Mouse (Mus musculus): ENCODE data around the gene Chst5. TPM values are rescaled to one million over a fixed set of nuclear protein-coding genes. Genes with fewer than 3 reads are reported as not detected.

Gene Chst5
- total RNA-seq, 2 experiments from 2014 or later, result 0.67 to 0.86 TPM

Other genes with a start within 250 kb of the Chst5 start
- gene Ctrb1, start 219.4 kb downstream of the Chst5 start, total RNA-seq (2021), result not detected
- 10 to 100 TPM; 46.6 to 48.1 TPM for gene Bcar1, start 166.6 kb downstream of the Chst5 start, total RNA-seq (2021)
- 10 to 100 TPM; 90.6 to 94.9 TPM for gene Cfdp1, start 56.2 kb downstream of the Chst5 start, total RNA-seq (2021)
- 1 to 10 TPM; 2.6 to 3.1 TPM for gene Tmem170, start 33.7 kb downstream of the Chst5 start, total RNA-seq (2021)
- 10 to 100 TPM; 10.0 to 10.4 TPM for gene Tmem231, start 23.4 kb upstream of the Chst5 start, total RNA-seq (2021)
- gene Gabarapl2, start 30.3 kb upstream of the Chst5 start, total RNA-seq (2021), result 100 to 1,000 TPM; 206 to 213 TPM
- 1 to 10 TPM; 4.5 to 4.6 TPM for gene Adat1, start 81.9 kb upstream of the Chst5 start, total RNA-seq (2021)
- gene Kars, start 100.9 kb upstream of the Chst5 start, total RNA-seq (2021), result 10 to 100 TPM; 83.6 to 89.3 TPM
- 10 to 100 TPM; 34.5 to 36.7 TPM for gene Terf2ip, start 101.0 kb upstream of the Chst5 start, total RNA-seq (2021)
- gene Gm6793, start 104.6 kb upstream of the Chst5 start, total RNA-seq (2021), result under 1 TPM in 1 of 2 experiments, not detected in 1; 0.22 TPM

Data from left cerebral cortex, postnatal 10 days (tissue).